Mouse (Mus musculus): ENCODE data around the gene Jmjd6. TPM values are rescaled to one million over a fixed set of nuclear protein-coding genes. Genes with fewer than 3 reads are reported as not detected.

Gene Jmjd6
- total and polyA plus RNA-seq, 3 experiments, result 175 to 192 TPM; not detected in 1

DNA sequence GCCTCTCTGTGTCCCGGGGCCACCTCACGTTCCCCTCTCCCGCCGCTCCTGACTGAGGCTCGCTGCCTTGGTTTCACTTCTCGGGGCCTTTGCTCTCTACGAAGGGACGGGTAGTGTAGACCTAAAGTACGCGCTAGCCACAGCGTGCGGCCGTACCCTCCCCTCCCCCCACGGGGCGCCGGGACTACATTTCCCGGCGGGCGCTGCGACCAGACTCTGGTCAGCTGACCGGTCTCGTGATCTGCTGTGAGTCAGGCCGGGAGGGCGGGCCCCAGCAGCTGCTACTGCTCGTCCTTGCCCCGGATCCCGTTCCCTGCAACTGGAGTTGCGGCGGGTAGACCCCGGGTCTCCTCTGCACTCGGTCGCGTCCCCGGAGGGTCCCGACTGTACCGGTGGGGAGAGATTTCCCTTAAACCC, 10.3 kb upstream of the Jmjd6 start (continued):
- TF ChIP-seq POLR2AphosphoS5 (IDR thresholded peaks at IDR 0.05; ENCODE audit: borderline replicate concordance, low read depth, low read length) (no peak), MYC (IDR thresholded peaks at IDR 0.05; ENCODE audit: low read depth, low read length) (peak; percentile 87), ZC3H11A (IDR thresholded peaks at IDR 0.05; ENCODE audit: low read depth, low read length) (no peak), ZKSCAN1 (IDR thresholded peaks at IDR 0.05; ENCODE audit: low read depth, low read length) (no peak), NELFE (IDR thresholded peaks at IDR 0.05; ENCODE audit: low read depth, low read length) (peak; percentile 64), MAZ (IDR thresholded peaks at IDR 0.05; ENCODE audit: low read depth, low read length) (peak; percentile 17; the same call in 1 of the 2 replicates), ZNF384 (IDR thresholded peaks at IDR 0.05; ENCODE audit: low read depth, low read length) (no peak), UBTF (IDR thresholded peaks at IDR 0.05; ENCODE audit: borderline replicate concordance, insufficient read depth, low read depth, low read length) (0 out of 2 replicates have a peak, but pooled peaks have one; percentile 87), E2F4 (IDR thresholded peaks at IDR 0.05; ENCODE audit: borderline replicate concordance, low read depth, low read length) (no peak), JUND (IDR thresholded peaks at IDR 0.05; ENCODE audit: low read depth, low read length) (no peak), TBP (IDR thresholded peaks at IDR 0.05; ENCODE audit: low read depth, low read length) (peak; percentile 39; the same call in 1 of the 2 replicates), CHD2 (IDR thresholded peaks at IDR 0.05; ENCODE audit: low read length) (peak; percentile 82)

DNA sequence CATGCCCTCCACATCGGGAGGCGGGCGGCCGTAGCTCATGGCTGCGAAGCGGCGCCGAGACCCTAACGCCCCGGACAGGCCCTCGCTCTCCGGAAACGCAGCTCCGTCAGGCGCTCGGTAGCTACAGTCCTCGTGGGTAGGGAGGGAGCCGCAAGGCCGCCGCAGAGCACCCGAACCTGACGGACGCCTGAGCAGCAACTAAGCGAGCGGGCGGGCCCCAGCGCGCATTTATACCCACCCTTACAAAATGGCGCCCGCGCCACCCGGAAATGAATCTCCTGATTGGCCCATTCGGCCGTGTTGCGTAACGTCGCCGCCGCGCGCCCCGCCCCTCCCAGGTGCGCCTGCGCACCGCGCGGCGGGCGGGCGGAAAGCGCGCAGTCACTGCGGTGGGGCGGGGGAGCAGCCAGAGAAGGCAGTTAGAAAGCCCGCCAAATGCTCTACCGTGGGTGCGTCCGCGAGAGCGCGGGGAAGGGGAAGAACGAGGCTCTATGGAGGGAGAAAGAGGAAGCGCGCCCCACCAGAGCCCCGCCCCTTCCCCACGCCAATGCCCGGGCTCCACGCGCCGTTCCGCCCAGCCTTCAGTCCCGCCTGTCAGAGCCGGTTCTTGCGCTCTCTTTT, 9.8 kb upstream of the Jmjd6 start, which contains the start of gene Srsf2:
Gene Srsf2, minus strand, starts transcription at position 204 of the 621 bp plus-strand sequence.
- Histone ChIP-seq H3K4me1 (ENCODE audit: control insufficient read depth in 1 of 2, insufficient read depth in 2 of 2, low read length in 2 of 2) (peaks cover 6 to 12% of the 10 kb centered on the region in 2 experiments), H3K9ac (ENCODE audit: control insufficient read depth, low read depth, low read length, poor library complexity, severe bottlenecking) (peak within 1 kb of the TSS; percentile 100), H3K27me3 (ENCODE audit: control insufficient read depth in 1 of 2, insufficient read depth in 2 of 2, low read length in 2 of 2) (no peaks in the 10 kb centered on the region), H3K9me3 (replicated peaks; ENCODE audit: insufficient read depth, low read length) (no peaks in the 10 kb centered on the region), H3K36me3 (ENCODE audit: control insufficient read depth in 1 of 2, insufficient read depth in 2 of 2, low read length in 2 of 2) (peaks cover 21 to 37% of the 10 kb centered on the region in 2 experiments), H3K4me3 (ENCODE audit: control insufficient read depth in 1 of 2, insufficient read depth in 1 of 2, low read depth in 2 of 2, low read length in 2 of 2) (peak within 1 kb of the TSS; percentile 91 to 100), H3K79me2 (ENCODE audit: control insufficient read depth, insufficient read depth, low read length, poor library complexity) (peaks cover 49% of the 10 kb centered on the region), H3K27ac (ENCODE audit: control insufficient read depth, low read depth, low read length) (peak within 1 kb of the TSS; percentile 100)
- peak; percentile 99 for DNase-seq (ENCODE audit: low read depth, low spot score)
- TF ChIP-seq ETS1 (IDR thresholded peaks at IDR 0.05; ENCODE audit: low read depth, low read length) (no peak; the same call in 1 of the 2 replicates), E2F4 (IDR thresholded peaks at IDR 0.05; ENCODE audit: borderline replicate concordance, low read depth, low read length) (peak; percentile 97), ZNF384 (IDR thresholded peaks at IDR 0.05; ENCODE audit: low read depth, low read length) (no peak), POLR2AphosphoS2 (IDR thresholded peaks at IDR 0.05; ENCODE audit: low read length) (peak; percentile 100), ZMIZ1 (IDR thresholded peaks at IDR 0.05; ENCODE audit: low read depth, low read length) (peak; percentile 100), ZKSCAN1 (IDR thresholded peaks at IDR 0.05; ENCODE audit: low read depth, low read length) (no peak), CTCF (IDR thresholded peaks at IDR 0.05 in 2 of 3, conservative IDR thresholded peaks at IDR 0.05 in 1 of 3; ENCODE audit: control insufficient read depth in 1 of 3, insufficient read depth in 1 of 3, low read depth in 2 of 3, low read length in 3 of 3, poor library complexity in 1 of 3, severe bottlenecking in 1 of 3) (no peak), MYB (IDR thresholded peaks at IDR 0.05; ENCODE audit: low read depth, low read length) (peak; percentile 83), KAT2A (conservative IDR thresholded peaks at IDR 0.05; ENCODE audit: low read depth, low read length) (peak; percentile 76), TCF12 (IDR thresholded peaks at IDR 0.05; ENCODE audit: low read depth, low read length) (peak; percentile 71), POLR2A (IDR thresholded peaks at IDR 0.05; ENCODE audit: control insufficient read depth in 1 of 2, insufficient read depth in 1 of 2, low read depth in 1 of 2, low read length in 2 of 2, poor library complexity in 1 of 2) (peak; percentile 97 to 98), JUND (IDR thresholded peaks at IDR 0.05; ENCODE audit: low read depth, low read length) (no peak), ZC3H11A (IDR thresholded peaks at IDR 0.05; ENCODE audit: low read depth, low read length) (no peak), GATA1 (IDR thresholded peaks at IDR 0.05; ENCODE audit: low read depth, low read length) (no peak), RCOR1 (IDR thresholded peaks at IDR 0.05; ENCODE audit: low read depth, low read length) (no peak), CHD2 (IDR thresholded peaks at IDR 0.05; ENCODE audit: low read length) (no peak), ELF1 (IDR thresholded peaks at IDR 0.05; ENCODE audit: low read depth, low read length) (peak; percentile 89), POLR2AphosphoS5 (IDR thresholded peaks at IDR 0.05; ENCODE audit: borderline replicate concordance, low read depth, low read length) (no peak; the same call in 1 of the 2 replicates), EP300 (IDR thresholded peaks at IDR 0.05; ENCODE audit: low read depth in 1 of 2, low read length in 2 of 2) (peak in 1 of 2 experiments; percentile 74; a peak in 2 of 4 replicates), MEF2A (IDR thresholded peaks at IDR 0.05; ENCODE audit: extremely low read depth, insufficient replicate concordance, low read depth, low read length, poor library complexity, severe bottlenecking) (no peak), HCFC1 (IDR thresholded peaks at IDR 0.05; ENCODE audit: low read depth, low read length) (peak; percentile 82), SMC3 (IDR thresholded peaks at IDR 0.05; ENCODE audit: low read depth, low read length) (no peak), USF2 (IDR thresholded peaks at IDR 0.05; ENCODE audit: borderline replicate concordance in 1 of 2, insufficient read depth in 1 of 2, low read depth in 1 of 2, low read length in 2 of 2) (no peak), UBTF (IDR thresholded peaks at IDR 0.05; ENCODE audit: borderline replicate concordance, insufficient read depth, low read depth, low read length) (peak; percentile 92; the same call in 1 of the 2 replicates), NRF1 (IDR thresholded peaks at IDR 0.05; ENCODE audit: insufficient read depth, low read depth, low read length, poor library complexity, severe bottlenecking) (peak; percentile 98), GABPA (IDR thresholded peaks at IDR 0.05; ENCODE audit: low read depth, low read length) (peak; percentile 91), NELFE (IDR thresholded peaks at IDR 0.05; ENCODE audit: low read depth, low read length) (peak; percentile 100), MAX (IDR thresholded peaks at IDR 0.05; ENCODE audit: low read length) (peak; percentile 80; the same call in 1 of the 2 replicates)
